Mouse (Mus musculus): Measurements from ENCODE around the gene Gtf2e1. TPM values are rescaled to one million over a fixed set of nuclear protein-coding genes. Genes with fewer than 3 reads are reported as not detected.

Gtf2e1 gene
- polyA plus RNA-seq, 1 experiment from 2014 or later = 17.4 TPM

DNA sequence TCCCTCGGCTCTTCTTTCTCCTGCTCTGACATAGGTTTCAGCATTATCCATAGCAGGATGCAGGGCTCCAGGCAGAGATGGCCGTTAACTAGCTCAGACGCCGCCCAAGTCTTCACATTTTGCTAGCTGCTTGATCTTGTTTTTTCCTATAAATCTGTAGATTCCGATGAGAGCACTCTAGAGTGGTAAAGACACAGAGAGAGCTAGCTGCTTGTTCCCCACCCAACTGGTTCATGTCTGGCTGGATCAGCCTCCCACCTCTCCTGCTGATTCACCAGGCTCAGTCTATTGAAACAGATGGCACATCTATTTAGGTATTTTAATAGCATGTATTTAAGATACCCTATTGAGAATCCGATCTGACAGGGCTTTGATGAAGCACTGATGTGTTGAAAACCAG lies 44.6 kb downstream of the Gtf2e1 start:
- ChIA-PET CTCF (no interaction called here), POLR2A (no interaction called here)

DNA sequence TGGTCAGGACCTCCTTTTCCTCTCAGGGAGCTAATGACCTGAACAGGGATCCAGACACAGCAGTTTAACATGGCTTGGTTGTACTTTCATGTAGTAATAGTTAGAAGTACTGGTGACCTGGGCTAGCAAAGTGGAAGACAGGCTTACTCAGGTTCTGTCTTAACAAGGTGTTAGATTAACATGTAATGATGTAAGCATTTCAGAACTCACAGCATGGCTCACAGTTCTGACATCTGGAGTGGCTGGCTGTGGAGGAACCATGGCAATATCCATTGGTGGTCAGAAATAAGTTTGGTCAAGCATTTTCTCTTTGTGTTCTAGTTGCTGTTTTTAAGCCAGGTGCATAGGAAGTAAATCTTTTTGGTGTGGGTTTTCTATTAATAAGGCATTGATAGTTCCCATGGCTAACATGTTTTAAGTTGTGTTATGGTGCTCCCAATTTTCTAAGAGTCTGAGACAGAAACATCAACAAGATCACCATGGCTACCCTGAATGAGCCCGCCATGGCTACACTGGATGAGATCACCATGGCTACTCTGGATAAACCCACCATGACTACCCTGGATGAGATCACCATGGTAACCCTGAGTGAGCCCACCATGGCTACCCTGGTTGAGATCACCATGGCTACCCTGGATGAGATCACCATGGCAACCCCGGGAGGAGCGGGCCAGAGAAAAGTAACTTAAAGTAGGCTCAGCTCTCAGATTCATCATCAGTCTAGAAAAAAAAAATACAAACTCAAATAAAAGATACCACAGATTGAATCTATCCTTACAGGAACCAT lies 52.6 kb downstream of the Gtf2e1 start:
- no peak for TF ChIP-seq CTCF (IDR thresholded peaks at IDR 0.05)
- DNase-seq (ENCODE audit: low read depth, low spot score) (no peak), ATAC-seq (no peak)
- CTCF ChIA-PET = no interaction called here
- H3K27me3 ChIP-seq = no peaks in the 10 kb centered on the region
- in situ Hi-C loops (cut with MboI; ENCODE audit: low pct_unique_long_range_greater_than_20kb) = no loop called here
- POLR2A ChIA-PET = no interaction called here

More for the DNA sequence above, 44.6 kb downstream of the Gtf2e1 start:
- in situ Hi-C loops (cut with MboI; ENCODE audit: low pct_unique_long_range_greater_than_20kb) = loop anchor here (10.0 kb wide), 1 partner anchor 200 kb away; no protein-coding TSS in a partner anchor
- DNase-seq (ENCODE audit: low read depth, low spot score) = no peak
- no peak for ATAC-seq
- no peak for TF ChIP-seq CTCF (IDR thresholded peaks at IDR 0.05)
- no peaks in the 10 kb centered on the region for H3K27me3 ChIP-seq

DNA sequence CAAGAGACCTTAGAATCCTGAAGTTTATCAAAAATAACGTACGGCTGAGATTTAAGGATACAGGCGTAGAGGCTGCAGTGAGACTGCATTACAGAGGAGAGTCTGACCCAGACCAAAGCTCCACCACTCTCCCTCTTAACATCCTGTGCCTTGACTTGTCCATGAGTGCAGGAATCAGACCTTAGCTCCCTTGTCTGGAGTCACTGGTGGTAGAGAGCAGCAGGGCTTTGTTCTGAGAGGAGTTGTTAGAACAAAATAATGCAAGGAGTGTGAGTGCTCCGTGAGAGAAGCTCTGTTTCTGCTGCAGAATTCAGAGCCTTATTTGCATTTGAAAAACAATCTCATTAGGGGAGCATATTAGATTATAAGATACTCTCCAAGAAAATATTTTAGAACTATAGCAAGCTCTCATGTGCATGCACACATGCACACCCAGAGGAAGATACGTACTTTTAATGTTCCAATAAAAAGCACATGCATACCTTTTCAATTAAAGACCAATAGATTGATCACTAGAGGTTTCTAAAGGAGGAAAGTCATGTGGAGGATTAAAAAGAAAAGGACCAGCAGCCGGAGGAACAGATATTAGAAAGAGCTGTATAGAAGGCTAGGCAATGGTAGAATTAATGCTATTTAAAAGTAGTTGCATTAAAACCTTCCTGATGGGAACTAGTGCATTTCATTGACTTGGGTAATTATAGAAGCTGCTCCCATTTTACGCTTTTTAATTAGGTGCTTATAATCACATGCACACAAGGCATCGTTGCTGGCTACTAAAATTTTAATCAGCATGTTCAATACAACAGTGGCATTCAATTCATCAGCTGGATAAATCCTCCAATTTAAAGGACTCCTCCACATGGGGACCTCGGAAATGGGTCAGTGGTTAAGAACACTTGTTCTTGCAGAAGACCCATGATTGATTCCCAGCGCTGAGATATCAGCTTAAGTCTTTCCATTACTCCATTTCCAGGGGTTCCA lies 61.0 kb downstream of the Gtf2e1 start:
- no peaks in the 10 kb centered on the region for H3K27me3 ChIP-seq
- no peak for TF ChIP-seq CTCF (IDR thresholded peaks at IDR 0.05)
- in situ Hi-C loops (cut with MboI; ENCODE audit: low pct_unique_long_range_greater_than_20kb) = no loop called here
- ChIA-PET POLR2A (no interaction called here), CTCF (interaction anchor here (1.2 to 1.8 kb wide), 2 partner anchors 11 to 18 kb away, joined by 3 to 5 read pairs; no protein-coding TSS in a partner anchor)
- no peak for ATAC-seq
- no peak for DNase-seq (ENCODE audit: low read depth, low spot score)

DNA sequence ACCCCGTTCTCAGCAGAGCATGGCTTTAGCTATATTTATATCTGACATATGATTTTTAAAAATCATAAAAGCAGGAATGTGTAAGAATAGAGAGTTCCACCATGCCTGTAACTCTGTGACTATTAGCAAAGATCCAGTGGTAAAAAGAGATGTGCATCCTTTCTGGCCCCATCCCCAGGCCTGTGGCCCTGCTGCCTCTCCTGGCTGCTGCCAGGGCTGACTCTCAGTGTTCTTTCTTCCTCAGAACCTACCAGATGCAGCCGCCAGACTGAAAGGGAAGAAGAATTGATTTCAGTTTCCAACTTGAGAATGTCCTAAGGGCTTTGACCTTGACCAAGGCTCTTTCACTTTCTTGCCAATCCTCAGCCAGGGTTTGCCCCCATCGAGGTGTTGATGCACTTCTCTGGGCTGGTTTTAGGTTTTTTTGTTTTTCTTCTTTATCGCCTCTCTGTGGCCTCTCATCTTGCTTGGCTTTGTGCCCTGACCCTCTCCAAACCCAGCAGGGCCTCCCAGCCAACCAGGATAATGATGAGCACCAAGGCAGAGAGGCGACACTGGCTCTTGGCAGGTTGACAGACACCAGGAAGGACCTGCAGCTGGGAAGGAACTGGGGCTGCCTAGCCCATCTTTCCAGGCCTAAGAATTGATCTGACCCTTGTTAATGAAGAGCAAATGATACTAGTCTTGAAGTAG lies 66.8 kb downstream of the Gtf2e1 start:
- peaks cover 10% of the 10 kb centered on the region for H3K27me3 ChIP-seq
- POLR2A ChIA-PET = no interaction called here
- no peak for TF ChIP-seq CTCF (IDR thresholded peaks at IDR 0.05)
- ATAC-seq = no peak
- CTCF ChIA-PET = no interaction called here
- DNase-seq (ENCODE audit: low read depth, low spot score) = no peak
- in situ Hi-C loops (cut with MboI; ENCODE audit: low pct_unique_long_range_greater_than_20kb) = no loop called here

DNA sequence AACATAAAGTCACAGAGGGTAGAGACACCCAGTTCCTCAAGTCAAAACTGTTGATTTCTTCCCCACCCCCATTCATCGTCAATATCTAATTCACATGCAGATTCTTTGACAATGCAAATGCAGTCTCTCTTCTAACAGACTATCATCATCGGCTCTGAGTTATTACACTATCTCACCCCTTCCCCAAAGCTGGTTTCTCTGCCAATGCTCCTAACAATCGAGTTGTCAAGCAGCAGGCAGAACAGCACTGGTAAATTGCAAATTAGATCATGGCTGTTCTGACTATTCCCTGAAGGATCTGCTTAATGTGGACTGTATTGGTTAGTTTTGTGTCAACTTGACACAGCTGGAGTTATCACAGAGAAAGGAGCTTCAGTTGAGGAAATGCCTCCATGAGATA lies 70.0 kb downstream of the Gtf2e1 start:
- DNase-seq (ENCODE audit: low read depth, low spot score) (no peak), ATAC-seq (no peak)
- peaks cover 10% of the 10 kb centered on the region for H3K27me3 ChIP-seq
- CTCF ChIA-PET = no interaction called here
- in situ Hi-C loops (cut with MboI; ENCODE audit: low pct_unique_long_range_greater_than_20kb) = no loop called here
- TF ChIP-seq CTCF (IDR thresholded peaks at IDR 0.05) = no peak
- POLR2A ChIA-PET = no interaction called here

DNA sequence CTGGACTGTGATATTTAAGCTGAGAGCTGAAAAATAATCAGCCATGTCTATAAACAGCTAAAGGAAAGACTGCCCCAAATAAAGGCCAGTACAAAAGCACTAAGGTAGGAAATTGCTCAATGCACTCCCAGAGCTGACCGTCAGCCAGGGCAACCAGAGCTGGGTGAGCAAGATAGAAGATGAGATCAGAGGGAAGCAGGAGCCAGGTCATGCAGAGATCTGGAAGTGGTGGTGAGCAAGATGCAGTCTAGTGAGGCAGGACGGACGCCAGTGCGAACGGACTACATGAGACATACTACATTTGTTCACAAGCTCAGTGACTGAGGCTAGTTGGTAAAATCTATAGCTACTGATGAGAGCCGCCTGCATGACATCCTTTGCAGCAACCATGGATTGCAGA lies 75.6 kb downstream of the Gtf2e1 start:
- DNase-seq (ENCODE audit: low read depth, low spot score) (no peak), ATAC-seq (no peak)
- in situ Hi-C loops (cut with MboI; ENCODE audit: low pct_unique_long_range_greater_than_20kb) = no loop called here
- peaks cover 12% of the 10 kb centered on the region for H3K27me3 ChIP-seq
- no peak for TF ChIP-seq CTCF (IDR thresholded peaks at IDR 0.05)
- ChIA-PET CTCF (no interaction called here), POLR2A (no interaction called here)

DNA sequence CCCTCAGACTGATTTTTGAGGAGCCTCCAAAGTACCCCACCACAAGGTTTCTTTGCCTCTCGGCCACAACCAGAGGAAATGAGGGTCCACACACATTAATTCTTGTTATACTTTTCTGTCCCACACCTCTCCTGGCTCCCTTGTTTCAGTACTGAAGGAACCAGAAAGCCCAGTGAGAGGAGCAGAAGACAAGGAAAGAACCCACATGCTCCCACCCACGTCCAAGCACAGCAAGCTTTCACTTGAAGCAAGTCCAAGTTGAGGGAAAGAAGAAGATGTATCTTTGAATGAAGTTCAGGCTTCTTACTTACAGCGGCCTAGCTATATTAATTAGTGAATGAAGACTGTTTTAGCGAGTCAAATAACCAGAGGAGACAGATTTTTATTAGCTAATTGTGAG lies 76.7 kb downstream of the Gtf2e1 start:
- DNase-seq (ENCODE audit: low read depth, low spot score) (no peak), ATAC-seq (no peak)
- POLR2A ChIA-PET = no interaction called here
- CTCF ChIA-PET = no interaction called here
- TF ChIP-seq CTCF (IDR thresholded peaks at IDR 0.05) = no peak
- peaks cover 5% of the 10 kb centered on the region for H3K27me3 ChIP-seq
- in situ Hi-C loops (cut with MboI; ENCODE audit: low pct_unique_long_range_greater_than_20kb) = no loop called here

DNA sequence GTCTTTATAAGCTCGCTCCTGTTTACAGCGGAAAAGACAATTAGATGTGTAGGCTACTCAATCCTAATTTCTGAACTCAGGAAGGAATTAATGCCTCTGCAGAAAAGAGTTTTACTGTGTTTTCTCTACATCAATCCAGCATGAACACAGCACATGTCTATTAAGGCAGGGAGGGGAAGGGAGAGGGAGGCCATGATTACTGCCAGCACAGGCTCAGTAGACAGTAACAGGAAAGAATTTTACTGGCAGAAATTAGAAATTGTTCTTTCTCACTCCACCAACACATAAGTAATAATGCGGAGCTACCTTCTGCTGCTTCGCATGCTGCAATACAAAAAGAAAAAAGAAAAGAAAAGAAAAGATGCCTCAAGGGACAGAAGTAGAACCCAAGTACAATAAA lies 78.0 kb downstream of the Gtf2e1 start:
- ATAC-seq (no peak), DNase-seq (ENCODE audit: low read depth, low spot score) (no peak)
- no peak for TF ChIP-seq CTCF (IDR thresholded peaks at IDR 0.05)
- ChIA-PET CTCF (interaction anchor here (0.7 kb wide), 1 partner anchor 38 kb away, joined by 3 read pairs; no protein-coding TSS in a partner anchor), POLR2A (interaction anchor here (0.6 kb wide), 1 partner anchor 128 kb away, joined by 3 read pairs; no protein-coding TSS in a partner anchor)
- peaks cover 9% of the 10 kb centered on the region for H3K27me3 ChIP-seq
- in situ Hi-C loops (cut with MboI; ENCODE audit: low pct_unique_long_range_greater_than_20kb) = no loop called here

Other genes with a start within 250 kb of the Gtf2e1 start
- 0.12 TPM for gene Stxbp5l, start 154.8 kb downstream of the Gtf2e1 start, polyA plus RNA-seq (2021)
- 11.7 TPM for gene Rabl3, start 96 bp upstream of the Gtf2e1 start, polyA plus RNA-seq (2021)
- gene Hgd, start 40.4 kb upstream of the Gtf2e1 start, polyA plus RNA-seq (2021) = 0.09 TPM
- gene Ndufb4, start 114.7 kb upstream of the Gtf2e1 start, polyA plus RNA-seq (2021) = 32.2 TPM
- gene Fstl1, start 237.1 kb upstream of the Gtf2e1 start, polyA plus RNA-seq (2021) = 283 TPM

All from Patski (cell line).